Mouse (Mus musculus) gastrocnemius, adult 8-10 months (tissue): Measurements from ENCODE around the gene Usp22. TPM values are rescaled to one million over a fixed set of nuclear protein-coding genes. Genes with fewer than 3 reads are reported as not detected.
"Not testable (repeated sequence)": the region's sequence is repeated elsewhere in the genome, so short reads cannot be mapped to it uniquely, and the experiment has no call there.

Experiments
- DNase-seq, 2 experiments: peaks; one replicate each; pipeline ENCODE4 v3.0.0; 2022; ENCODE audit warnings: low spot score in 2 of 2
- total RNA-seq, 4 experiments: library from RNA; stranded (reverse); gene quantifications; 2 replicates each; pipeline ENCODE4 v1.2.4; 2022

Usp22 gene
- total RNA-seq, 4 experiments from 2014 or later, result 13.3 to 16.1 (median 15.7) TPM

DNA sequence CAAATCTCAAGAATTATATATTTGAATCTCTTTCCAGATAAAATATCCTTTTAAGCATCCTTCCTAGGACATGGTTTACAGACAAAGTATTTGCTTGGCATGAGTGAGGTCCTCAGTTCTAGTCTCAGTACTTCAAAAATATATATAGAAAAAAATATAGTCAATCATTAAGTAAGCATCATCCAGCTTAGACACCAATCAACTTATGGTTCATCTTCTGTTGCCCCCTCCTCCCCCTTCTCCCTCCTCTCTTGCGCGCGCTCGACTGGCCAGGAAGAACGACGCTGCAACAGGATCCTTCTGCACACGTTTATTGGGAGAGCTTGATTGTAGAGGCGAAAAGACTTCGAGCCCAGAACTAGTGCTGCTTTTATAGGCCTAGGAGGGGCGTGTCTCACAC is 17.3 kb upstream of the Usp22 start:
- DNase-seq, result not testable (repeated sequence)

DNA sequence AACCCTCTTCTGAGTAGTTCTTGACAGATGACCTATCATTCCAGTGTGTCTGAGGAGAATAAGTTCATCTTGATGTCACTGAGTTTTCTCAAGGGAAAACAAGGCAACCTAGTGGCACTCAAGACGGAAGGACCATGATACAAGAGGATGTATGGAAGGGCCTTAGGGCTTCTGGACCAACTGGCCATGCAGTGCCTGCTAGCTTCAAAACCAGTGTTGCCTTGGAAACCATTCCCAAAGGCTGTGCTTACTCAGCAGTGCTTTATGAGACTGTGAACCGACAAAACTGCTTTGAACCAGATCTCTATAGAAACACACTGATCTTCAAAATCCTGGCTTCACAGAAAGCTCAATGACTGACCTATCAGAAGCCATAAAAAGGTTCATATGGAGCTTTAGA is 15.9 kb upstream of the Usp22 start:
- no peak for DNase-seq

DNA sequence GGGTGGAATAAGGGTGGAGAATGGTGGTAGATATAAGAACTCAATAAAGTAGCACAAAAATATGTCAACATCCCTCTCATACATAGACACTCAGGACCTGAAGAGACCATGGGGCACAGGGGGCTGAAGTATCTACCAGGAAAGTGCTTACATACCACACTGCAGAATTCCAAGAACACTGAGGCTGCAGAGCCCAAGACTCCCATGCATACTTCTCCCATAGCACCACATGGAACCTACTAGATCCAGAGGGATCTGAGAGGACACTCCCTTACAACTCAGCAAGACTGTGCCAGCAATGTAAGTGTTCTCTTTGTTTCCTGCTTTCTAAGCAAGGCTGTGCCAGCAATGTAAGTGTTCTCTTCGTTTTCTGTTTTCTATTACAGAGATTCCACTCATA is 9.0 kb upstream of the Usp22 start:
- no peak for DNase-seq

DNA sequence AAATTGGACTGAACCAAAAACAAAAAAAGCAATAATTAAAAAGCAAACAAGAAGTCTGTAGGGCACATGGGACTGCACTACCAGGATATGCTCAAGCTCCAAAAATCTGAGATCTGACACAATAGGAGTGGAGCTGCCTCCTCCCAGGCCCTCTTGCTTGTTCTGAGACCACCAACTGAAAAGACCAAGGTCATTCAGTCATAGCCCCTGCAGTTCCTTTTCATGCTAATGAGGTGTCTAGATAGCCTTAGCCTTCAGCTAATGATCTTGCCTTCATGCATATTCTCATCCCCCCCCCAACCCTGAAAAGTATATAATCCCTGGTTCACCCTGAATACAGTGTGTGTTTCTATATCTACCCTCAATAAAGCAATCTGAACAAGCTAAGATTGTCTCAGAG is 6.8 kb upstream of the Usp22 start:
- no peak for DNase-seq

GRCm38 (mm10) chr11:61180361-61180760 is 5.5 kb upstream of the Usp22 start:
- DNase-seq, result no peak

- DNase-seq, result no peak
Measured at GRCm38 (mm10) chr11:61176321-61176720, 1.5 kb upstream of the Usp22 start.

- DNase-seq, result no peak
Measured at GRCm38 (mm10) chr11:61175778-61176177, 923 bp upstream of the Usp22 start.

DNA sequence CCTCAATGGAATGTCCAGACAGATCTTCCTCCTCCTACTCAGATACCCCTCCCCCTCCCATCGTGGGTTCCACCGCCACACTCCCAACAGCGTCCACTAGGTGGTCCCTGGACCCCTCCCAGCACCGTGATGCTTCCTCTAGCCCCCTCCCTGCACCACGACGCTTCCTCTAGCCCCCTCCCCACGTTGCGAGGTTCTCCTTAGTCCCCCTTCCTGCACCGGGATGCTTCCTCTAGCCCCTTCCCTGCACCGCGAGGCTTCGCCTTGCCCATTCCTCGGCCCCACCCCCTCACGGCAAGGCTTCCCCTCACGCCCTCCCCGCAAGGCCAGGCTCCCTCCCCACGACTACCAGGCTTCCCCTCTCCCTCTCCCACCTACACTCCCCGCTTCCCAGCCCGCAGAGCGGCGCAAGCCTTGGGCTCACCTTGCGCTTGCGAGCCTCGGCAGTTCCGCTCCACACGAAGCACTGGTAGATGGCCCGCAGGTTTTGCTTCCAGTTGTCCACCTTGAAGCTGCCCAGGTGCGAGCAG is 499 bp downstream of the Usp22 start:
- DNase-seq, result peak in 1 of 2 experiments; percentile 8

DNA sequence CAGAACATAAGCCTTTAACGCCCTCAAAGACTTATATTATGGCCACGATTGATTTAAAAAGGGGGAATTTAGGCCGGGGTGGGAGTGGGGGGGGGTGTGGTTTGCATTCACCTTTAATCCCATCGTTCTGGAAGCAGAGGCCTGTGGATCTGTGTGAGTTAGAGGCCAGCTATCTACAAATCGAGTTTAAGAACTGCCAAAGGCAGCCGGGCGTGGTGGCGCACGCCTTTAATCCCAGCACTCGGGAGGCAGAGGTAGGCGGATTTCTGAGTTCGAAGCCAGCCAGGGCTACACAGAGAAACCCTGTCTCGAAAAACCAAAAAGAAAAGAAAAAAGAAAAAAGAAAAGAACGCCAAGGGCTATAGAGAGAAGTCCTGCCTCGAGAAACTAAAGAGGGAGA is 1.4 kb downstream of the Usp22 start:
- not testable (repeated sequence) for DNase-seq

- DNase-seq, result no peak
Measured at GRCm38 (mm10) chr11:61170184-61170583, 4.7 kb downstream of the Usp22 start.

DNA sequence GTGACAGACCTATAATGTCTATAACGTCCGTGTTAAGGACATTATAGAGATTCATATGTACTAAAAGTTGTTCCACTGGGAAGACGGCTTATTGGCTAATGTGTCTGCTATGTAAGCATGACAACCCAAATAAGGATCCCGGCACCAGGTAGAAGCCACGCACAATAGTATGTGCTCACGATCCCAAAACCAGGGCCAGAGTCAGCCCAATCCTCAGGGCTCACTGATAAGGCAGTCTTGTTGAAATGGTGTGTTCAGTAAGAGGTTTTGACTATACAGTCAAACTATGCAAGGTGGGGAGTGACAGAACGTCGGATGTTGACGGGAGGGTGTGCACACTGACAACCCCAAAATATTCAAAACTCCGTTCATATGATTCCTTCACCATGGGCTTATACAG is 10.0 kb downstream of the Usp22 start:
- DNase-seq, result no peak

GRCm38 (mm10) chr11:61164366-61164765 is 10.5 kb downstream of the Usp22 start:
- no peak for DNase-seq

DNA sequence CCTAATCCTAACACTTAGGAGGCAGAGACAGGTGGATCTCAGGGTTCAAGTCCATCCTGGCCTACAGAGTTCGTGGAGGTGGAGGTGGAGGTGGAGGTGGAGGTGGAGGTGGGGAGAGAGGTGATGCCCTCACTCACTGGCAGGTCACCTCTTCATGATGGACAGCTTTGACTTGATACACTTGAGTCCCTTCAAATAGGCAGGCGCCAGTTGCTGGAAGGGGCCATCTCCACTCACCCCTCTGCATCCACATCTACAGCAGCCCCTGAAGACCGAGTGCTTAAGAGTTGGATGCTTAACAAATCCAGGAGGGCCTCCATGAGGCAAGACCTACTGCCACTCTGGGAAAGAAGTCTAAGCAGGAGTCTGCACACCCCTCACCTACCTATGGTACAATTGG is 11.5 kb downstream of the Usp22 start:
- no peak for DNase-seq

DNA sequence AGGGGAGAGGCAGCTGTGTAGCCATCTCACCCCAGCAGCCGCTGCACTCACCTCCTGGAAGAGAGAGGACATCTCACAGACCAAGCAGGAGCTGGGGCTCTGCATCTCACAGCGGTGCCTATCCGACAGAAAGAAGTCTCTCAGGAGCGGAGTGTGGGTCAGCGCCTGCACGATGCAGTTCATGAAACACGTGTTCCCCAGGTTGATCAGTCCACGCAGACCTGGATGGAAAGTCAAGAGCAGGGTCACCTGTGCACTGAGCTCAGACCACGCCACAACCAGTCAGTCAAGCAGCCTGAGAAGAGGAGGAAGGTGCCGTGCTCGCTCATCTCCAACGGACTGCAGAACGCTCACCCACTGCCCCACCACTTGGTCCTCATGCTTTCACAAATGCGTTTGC is 12.1 kb downstream of the Usp22 start:
- no peak for DNase-seq

DNA sequence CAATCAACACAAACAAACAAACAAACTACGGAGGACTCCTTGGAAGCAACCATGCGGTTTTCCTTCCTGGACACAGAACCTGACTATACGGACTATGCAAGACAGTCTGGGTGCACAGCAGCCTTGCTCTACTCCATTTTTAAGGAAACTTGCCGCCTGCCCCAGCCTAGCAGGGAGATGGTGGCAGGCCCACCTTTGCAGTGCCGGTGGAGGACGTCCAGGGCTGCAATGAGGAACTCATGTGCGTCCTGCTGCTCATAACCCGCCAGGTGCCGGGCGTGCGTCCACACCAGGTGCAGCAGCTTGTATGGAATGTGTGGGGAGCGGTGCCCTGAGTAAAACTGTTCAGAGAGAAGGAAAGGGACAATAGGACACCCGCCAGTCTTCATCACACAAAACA is 13.7 kb downstream of the Usp22 start:
- DNase-seq, result no peak

GRCm38 (mm10) chr11:61159796-61160732 is 14.8 kb downstream of the Usp22 start:
- DNase-seq, result no peak

GRCm38 (mm10) chr11:61158141-61158540 is 16.7 kb downstream of the Usp22 start:
- DNase-seq, result no peak

GRCm38 (mm10) chr11:61155727-61156126 is 19.1 kb downstream of the Usp22 start:
- DNase-seq, result no peak

- no peak for DNase-seq
Measured at GRCm38 (mm10) chr11:61150233-61151001, 24.4 kb downstream of the Usp22 start.

GRCm38 (mm10) chr11:61147300-61147683 is 27.6 kb downstream of the Usp22 start:
- no peak for DNase-seq

DNA sequence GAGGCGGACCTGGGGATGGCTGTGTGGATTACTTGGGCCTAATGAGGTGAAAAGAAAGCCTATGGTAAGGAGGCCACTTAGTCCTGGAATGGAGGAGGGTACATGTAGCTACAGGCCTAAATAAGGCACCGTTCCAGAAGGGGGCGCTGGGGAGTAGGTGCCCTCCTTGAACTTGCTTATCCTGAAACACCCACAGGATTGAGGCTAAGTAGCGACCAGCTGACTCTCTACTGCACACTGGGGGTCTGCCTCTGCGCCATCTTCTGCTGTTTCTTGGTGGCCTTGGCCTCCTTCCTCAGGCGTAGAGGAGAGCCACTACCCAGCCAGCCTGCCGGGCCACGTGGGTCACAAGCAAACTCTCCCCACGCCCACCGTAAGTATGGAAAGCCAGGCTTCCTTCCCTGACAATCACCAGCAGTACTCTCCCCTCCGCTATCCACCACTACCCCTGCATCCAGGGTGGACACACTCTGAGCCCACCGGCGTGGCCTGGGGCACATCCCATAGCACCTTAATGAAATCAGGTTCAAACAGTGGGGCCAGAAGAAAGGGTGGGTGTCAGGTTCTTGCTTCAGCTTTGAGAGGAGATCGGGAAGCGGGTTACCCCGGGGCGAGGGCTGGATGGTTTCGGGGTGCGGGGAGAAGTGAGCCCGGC is 28.1 kb downstream of the Usp22 start:
- no peak for DNase-seq

DNA sequence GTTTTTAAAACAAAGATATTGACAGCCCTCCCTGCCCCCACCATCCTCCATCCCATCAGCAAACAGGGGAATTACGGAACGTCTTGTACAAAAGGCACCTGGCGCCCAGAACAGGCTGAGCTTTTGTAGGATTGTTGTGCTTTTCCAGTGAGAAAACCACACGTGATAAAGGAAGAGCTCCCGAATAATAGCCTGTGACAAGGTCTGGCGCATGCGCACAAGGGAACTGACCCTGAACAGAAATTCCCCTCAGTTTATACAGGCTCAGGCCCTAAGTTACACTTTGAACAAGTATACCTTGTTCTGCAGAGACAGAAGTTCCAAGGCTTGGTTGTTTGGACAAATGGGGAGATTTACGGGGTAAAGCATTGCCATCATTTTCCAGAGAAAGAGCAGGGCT is 29.3 kb downstream of the Usp22 start:
- no peak for DNase-seq
